Mouse (Mus musculus): ENCODE measurements at regions not wholly inside any gene's neighbourhood (a gene's known extent, or its start where the extent isn't known, plus 50 kb on each side); places are given as distances from the start of the nearest gene placed in this dataset.

DNA sequence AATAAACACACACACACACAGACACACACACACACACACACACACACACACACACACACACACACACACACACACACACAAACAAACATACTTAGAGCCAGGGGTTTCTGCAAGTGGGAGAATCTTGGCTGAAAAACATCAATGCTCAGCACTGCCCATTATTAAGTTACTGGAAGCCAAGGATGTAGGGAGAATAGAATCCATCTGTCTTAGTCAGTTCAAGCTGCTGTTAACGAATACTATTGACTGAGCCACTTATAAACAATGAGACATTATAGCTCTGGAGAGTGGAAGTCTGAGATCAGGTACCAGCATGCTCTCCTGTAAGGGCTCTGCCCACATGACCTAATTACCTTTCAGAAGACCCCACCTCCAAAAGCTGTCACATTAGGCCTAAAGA, 87.4 kb downstream of the Fam174b start:
- DNase-seq = no peak

DNA sequence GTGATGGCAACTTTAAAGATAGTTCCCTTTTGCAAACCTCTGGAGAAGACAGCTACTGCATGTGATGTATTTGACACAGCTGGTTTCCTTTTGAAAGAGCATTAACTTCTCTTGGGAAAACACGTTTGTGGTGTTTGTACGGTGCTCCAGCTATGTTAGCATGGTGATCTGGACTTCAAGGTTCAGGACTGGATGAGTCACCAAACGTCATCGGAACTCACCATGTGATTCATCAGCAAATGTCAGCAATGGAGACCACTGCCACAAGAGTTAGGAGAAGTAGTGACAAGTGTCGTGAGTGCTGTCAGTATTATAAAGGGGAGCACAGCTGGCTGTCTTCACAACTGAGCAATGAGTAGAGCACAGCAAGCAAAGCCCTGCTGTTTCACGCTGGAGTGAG, 90.5 kb downstream of the Fam174b start:
- no peak for DNase-seq

DNA sequence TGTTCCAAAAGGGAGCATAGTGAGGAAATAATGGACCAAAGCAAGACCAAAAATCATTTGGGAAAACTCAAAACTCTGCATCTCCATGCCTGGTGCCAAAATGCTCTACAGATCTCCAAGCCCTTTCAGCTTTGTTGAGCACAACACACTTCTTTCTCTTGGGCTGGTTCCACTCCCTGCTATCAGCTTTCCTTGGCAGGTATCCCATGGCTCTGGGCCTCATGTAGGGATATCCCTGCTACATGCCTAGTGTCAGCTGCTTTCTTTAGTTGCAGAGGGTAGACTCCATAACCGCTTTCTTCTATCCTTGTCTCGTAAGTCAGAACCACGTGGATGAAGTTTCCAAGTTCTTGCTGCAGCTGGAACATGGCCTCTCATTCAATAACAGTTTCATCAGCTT, 100.3 kb downstream of the Fam174b start:
- no peak for DNase-seq

GRCm38 (mm10) chr7:73852184-73852583, 112.1 kb downstream of the Fam174b start:
- DNase-seq = no peak

GRCm38 (mm10) chr7:73853296-73853950, 113.3 kb downstream of the Fam174b start:
- DNase-seq = peak; percentile 24

GRCm38 (mm10) chr7:73855489-73855888, 115.4 kb downstream of the Fam174b start:
- peak; percentile 9 for DNase-seq

DNA sequence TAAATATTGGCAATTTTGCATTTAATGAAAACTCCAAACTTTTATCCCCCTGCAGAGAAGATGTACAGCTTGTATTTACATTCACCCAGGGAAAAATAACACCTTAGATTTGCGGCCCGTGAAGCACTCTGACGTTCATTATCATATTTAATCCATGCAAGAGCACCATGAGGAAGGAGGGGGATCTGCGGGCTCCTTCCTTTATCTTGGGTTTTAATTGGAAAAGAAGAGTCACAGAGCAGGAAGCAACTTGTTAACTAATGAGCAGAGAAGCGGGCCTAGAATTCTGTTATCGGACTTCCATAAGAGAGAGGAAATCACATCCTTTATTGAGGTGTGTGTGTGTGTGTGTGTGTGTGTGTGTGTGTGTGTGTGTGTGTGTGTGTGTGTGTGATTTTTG, 116.8 kb downstream of the Fam174b start:
- DNase-seq = no peak

DNA sequence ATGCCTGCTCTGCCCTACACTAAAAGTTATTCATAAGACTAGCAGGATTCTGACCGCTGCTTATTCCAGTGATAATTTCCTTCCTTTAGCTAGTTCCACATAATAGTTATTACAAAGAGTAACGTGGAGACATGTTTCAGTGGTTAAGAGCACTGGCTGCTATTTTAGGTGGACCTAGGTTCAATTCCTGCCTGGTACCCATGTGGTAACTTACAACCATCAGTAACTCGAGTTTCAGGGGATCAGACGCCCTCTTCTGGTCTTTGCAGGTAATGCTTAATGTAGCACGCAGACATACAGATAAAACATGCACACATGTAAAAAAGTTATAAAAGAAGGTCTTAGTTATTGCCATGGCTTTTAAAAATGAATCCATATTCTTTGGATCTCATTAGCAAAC, 125.0 kb downstream of the Fam174b start:
- DNase-seq = no peak

DNA sequence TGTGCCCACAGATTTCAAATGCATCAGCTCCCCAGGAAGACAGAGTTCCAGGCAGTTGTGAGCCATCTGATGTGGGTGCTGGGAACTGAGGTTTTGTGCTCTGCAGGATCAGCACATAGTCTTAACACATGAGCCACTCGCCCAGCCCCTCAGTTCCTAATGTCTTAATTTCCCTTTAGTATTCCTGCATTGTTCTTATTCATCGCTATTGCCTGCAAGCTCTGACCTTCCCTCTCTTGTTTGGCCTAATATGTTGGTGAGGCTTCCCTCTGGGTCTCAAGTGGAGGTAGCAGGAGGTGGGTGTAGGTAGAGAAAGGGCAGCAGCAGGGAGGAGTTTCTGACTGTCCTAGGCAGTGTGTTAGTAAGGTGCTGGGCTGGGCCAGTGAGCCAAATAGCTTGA, 132.1 kb downstream of the Fam174b start:
- no peak for DNase-seq

DNA sequence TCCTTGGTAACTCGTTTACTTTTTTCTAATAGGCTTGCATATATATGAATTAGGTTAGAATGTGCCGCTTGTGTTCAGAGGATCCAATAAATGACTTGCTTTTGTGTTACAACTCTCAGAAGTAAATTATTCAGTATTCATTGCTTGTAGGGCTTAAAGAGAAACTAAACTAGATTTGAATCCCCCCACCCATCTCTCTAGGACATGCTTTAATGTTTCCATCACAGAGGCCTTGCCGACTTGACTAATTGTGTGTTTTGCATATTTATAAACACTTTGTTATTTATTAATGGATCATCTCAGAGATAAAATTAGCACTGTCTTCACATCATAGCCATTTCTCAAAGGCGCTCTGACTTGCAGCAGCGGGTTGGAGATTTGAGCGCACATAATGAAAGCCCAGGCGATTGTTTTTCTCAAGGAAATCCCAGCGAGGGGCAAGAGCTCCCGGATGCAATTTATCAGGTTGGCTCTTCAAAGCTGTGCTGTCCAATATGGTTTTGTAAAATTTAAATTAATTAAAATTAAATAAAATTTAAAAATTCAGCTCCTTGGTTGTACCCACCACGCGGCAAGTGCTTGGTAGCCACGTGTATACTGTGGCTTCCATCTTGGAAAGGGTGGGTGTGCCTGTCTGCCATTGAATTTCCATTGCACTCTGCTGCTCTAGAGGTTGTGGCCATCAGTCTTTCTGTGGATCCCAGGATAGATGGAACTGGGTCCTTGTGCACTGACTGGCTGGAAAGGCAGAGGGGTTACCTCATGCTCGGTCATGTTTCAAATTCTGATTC, 132.0 kb downstream of the St8sia2 start:
- DNase-seq = no peak

DNA sequence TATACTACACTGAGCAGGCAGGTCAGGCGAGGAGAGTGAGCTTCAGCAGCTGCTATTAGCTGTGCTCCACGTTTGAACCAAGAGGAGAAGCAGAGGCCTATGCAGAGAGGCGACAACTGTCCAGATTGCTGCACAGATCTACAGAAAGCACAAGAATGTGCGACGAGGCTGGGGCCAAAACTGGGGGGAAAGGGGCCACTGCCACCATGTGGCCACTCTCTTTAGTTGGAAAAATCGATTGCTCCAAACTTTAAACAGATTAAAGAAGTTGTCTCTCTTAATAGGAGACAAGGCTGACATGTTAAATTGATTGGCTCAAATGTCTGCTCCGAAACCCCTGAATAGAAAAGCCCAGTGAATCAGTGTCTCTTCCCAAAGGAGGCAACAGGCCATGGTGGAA, 127.3 kb downstream of the St8sia2 start:
- no peak for DNase-seq
